Mouse (Mus musculus) frontal cortex, postnatal 10 days (tissue): Measurements from ENCODE around the gene Ntrk3.

Experiments
- DNase-seq, 2 experiments: peaks; one replicate each; pipeline ENCODE4 v3.0.0; 2022; ENCODE audit warnings: low spot score in 2 of 2, mixed read lengths in 1 of 2

The Ntrk3 gene

GRCm38 (mm10) chr7:78579461-78580234 lies 158.2 kb downstream of the Ntrk3 start:
- peak; percentile 52 to 58 for DNase-seq

- DNase-seq = peak in 1 of 2 experiments; percentile 63
Measured at GRCm38 (mm10) chr7:78578461-78579359, 159.1 kb downstream of the Ntrk3 start.

GRCm38 (mm10) chr7:78578111-78578460 lies 159.7 kb downstream of the Ntrk3 start:
- peak in 1 of 2 experiments; percentile 55 for DNase-seq

GRCm38 (mm10) chr7:78577462-78578110 lies 160.2 kb downstream of the Ntrk3 start:
- peak in 1 of 2 experiments; percentile 49 for DNase-seq

- no peak for DNase-seq
Measured at GRCm38 (mm10) chr7:78576706-78577461, 160.9 kb downstream of the Ntrk3 start.

GRCm38 (mm10) chr7:78576169-78576568 lies 161.6 kb downstream of the Ntrk3 start:
- no peak for DNase-seq

- DNase-seq = no peak
Measured at GRCm38 (mm10) chr7:78575556-78575955, 162.3 kb downstream of the Ntrk3 start.

- DNase-seq = no peak
Measured at GRCm38 (mm10) chr7:78571196-78571595, 166.6 kb downstream of the Ntrk3 start.

GRCm38 (mm10) chr7:78569255-78569618 lies 168.6 kb downstream of the Ntrk3 start:
- no peak for DNase-seq

- DNase-seq = peak in 1 of 2 experiments; percentile 63
Measured at GRCm38 (mm10) chr7:78568411-78569254, 169.2 kb downstream of the Ntrk3 start.

- DNase-seq = no peak
Measured at GRCm38 (mm10) chr7:78566617-78567016, 171.2 kb downstream of the Ntrk3 start.

GRCm38 (mm10) chr7:78565386-78565785 lies 172.4 kb downstream of the Ntrk3 start:
- DNase-seq = no peak

- DNase-seq = no peak
Measured at GRCm38 (mm10) chr7:78558503-78558902, 179.3 kb downstream of the Ntrk3 start.

- no peak for DNase-seq
Measured at GRCm38 (mm10) chr7:78555532-78555931, 182.3 kb downstream of the Ntrk3 start.

- DNase-seq = no peak
Measured at GRCm38 (mm10) chr7:78549461-78549860, 188.4 kb downstream of the Ntrk3 start.

GRCm38 (mm10) chr7:78548721-78549120 lies 189.1 kb downstream of the Ntrk3 start:
- DNase-seq = no peak

- DNase-seq = no peak
Measured at GRCm38 (mm10) chr7:78546551-78546950, 191.3 kb downstream of the Ntrk3 start.

GRCm38 (mm10) chr7:78542468-78542867 lies 195.3 kb downstream of the Ntrk3 start:
- no peak for DNase-seq

GRCm38 (mm10) chr7:78530286-78530685 lies 207.5 kb downstream of the Ntrk3 start:
- DNase-seq = no peak

GRCm38 (mm10) chr7:78528008-78528407 lies 209.8 kb downstream of the Ntrk3 start:
- DNase-seq = no peak

- no peak for DNase-seq
Measured at GRCm38 (mm10) chr7:78527564-78527963, 210.2 kb downstream of the Ntrk3 start.
